Mouse (Mus musculus): ENCODE results near the gene Sacs.

DNA sequence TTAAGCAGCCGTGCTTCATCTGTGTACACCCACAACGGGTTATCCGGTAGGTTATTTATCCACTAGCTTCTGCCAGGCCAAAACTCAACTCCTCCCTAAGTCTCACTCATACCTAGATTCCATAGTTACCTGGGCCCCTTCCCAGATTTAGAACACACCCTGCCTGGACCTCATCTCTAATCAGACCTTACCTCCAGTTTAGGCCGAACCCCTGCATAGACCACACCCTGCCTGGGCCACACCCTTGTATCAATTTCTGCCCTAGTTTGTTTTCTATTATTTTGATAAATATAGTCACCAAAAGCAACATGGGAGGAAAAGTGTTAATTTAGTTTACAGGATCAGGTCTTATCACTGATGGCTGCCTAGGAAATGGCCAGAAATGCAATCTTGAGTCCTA, 91.9 kb downstream of the Sacs start:
- TF ChIP-seq CTCF (IDR thresholded peaks at IDR 0.05): no peak
- no peak for TF ChIP-seq EP300 (IDR thresholded peaks at IDR 0.05)
